Mouse (Mus musculus): ENCODE data around the gene Xlr5a.

DNA sequence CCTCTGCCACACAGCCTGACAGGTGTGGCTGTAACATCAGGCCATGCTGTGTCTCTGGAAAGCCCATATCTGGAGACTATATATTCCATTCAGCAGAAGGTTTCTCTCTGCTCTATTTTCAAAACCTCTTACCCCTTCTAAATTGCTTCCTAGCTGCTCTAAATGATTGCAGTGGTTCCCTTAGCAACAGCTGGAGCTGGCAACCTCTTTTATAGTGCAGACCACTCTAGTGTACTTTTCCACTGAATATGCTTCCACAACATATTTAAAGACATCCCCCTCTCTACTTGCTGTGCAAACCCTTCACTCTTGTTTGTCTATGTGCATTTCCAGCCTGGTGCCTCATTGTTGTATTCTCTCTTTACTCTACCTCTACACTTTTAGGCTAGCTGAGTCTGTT lies 40.8 kb upstream of the Xlr5a start:
- no peak for TF ChIP-seq POLR2A (IDR thresholded peaks at IDR 0.05; ENCODE audit: low read depth, low read length)
- TF ChIP-seq ETS1 (conservative IDR thresholded peaks at IDR 0.05; ENCODE audit: low read depth, low read length), result no peak
- no peak for TF ChIP-seq KAT2A (IDR thresholded peaks at IDR 0.05; ENCODE audit: insufficient replicate concordance, low read length)
- no peak for TF ChIP-seq EP300 (IDR thresholded peaks at IDR 0.05; ENCODE audit: low read length)
- TF ChIP-seq CTCF (conservative IDR thresholded peaks at IDR 0.05 in 1 of 2, IDR thresholded peaks at IDR 0.05 in 1 of 2; ENCODE audit: low read depth in 2 of 2, low read length in 2 of 2), result no peak
- TF ChIP-seq ZC3H11A (IDR thresholded peaks at IDR 0.05; ENCODE audit: low read depth, low read length), result no peak
- TF ChIP-seq ELF1 (IDR thresholded peaks at IDR 0.05; ENCODE audit: low read depth, low read length), result no peak
- TF ChIP-seq UBTF (IDR thresholded peaks at IDR 0.05; ENCODE audit: low read depth, low read length), result no peak
- no peak for TF ChIP-seq MAZ (IDR thresholded peaks at IDR 0.05; ENCODE audit: low read depth, low read length)
- no peak for TF ChIP-seq POLR2AphosphoS2 (IDR thresholded peaks at IDR 0.05; ENCODE audit: low read depth, low read length)
- no peak for TF ChIP-seq MAFK (IDR thresholded peaks at IDR 0.05; ENCODE audit: insufficient replicate concordance, low read length)

Measured in CH12.LX (cell line).